Mouse (Mus musculus) stomach, postnatal 0 days (tissue): Measurements from ENCODE around the gene Akr1b10.
"Not testable (repeated sequence)": the region's sequence is repeated elsewhere in the genome, so short reads cannot be mapped to it uniquely, and the experiment has no call there.

Source experiments
- CTCF ChIP-seq: IDR thresholded peaks from 2 replicates; pipeline ENCODE4 v1.5.1; 2016; ENCODE audit warnings: antibody characterized with exemption, low read depth, mild to moderate bottlenecking, moderate library complexity
- EP300 ChIP-seq: optimal IDR thresholded peaks from 2 replicates; pipeline ENCODE3; 2016; ENCODE audit warnings: antibody characterized with exemption

DNA sequence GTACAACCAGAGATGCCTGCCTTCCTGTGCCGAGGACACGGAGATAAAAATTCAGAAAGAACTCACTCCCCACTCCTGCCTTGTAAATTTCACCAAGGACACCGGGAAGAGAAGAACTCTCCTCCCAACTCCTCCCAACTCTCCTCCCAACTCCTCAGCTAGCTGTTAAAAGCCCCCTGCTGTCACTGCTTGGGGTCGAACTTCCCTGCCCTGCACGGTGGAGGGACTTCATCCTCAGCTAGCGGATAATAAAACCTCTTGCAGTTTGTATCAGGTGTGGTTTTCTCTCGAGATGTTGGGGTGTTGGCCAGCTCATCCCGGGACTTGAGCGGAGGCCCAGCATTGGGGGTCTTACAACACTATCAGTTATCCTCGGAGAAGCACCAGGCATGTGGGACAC, 32.5 kb upstream of the Akr1b10 start:
- not testable (repeated sequence) for TF ChIP-seq CTCF, EP300
